ENCODE assay signal across 26 mouse cellular contexts in genomic region chr11:64523993-64524570, GRCm38 (mm10).
"Had no signal": no experiment of that assay in that cellular context is flagged by ENCODE, and none has a peak within 500 bp of the region (broad histone marks: within the 10 kb centered on the region; RNA-seq: fewer than 3 reads in every experiment).

No protein-coding gene starts in this region.

- H3K36me3 ChIP-seq: embryonic facial prominence, embryonic 10.5 days; embryonic facial prominence, embryonic 12.5 days; embryonic facial prominence, embryonic 13.5 days; embryonic facial prominence, embryonic 15.5 days; forebrain, embryonic 10.5 days; forebrain, embryonic 12.5 days; forebrain, embryonic 15.5 days had no signal

- H3K9me3 ChIP-seq: embryonic facial prominence, embryonic 10.5 days; embryonic facial prominence, embryonic 12.5 days; embryonic facial prominence, embryonic 13.5 days; embryonic facial prominence, embryonic 15.5 days; forebrain, embryonic 10.5 days; forebrain, embryonic 12.5 days; forebrain, embryonic 13.5 days; forebrain, embryonic 15.5 days had no signal

- H3K4me2 ChIP-seq: embryonic facial prominence, embryonic 12.5 days; embryonic facial prominence, embryonic 13.5 days; embryonic facial prominence, embryonic 15.5 days; forebrain, embryonic 12.5 days; forebrain, embryonic 13.5 days; forebrain, embryonic 15.5 days had no signal

- ATAC-seq: forebrain, embryonic 13.5 days; forebrain, embryonic 14.5 days; forebrain, embryonic 15.5 days; forebrain, embryonic 16.5 days; forebrain, postnatal 0 days had no signal

- H3K4me1 ChIP-seq: embryonic facial prominence, embryonic 12.5 days; embryonic facial prominence, embryonic 13.5 days; embryonic facial prominence, embryonic 15.5 days; forebrain, embryonic 13.5 days had no signal

- H3K27ac ChIP-seq: embryonic facial prominence, embryonic 10.5 days; embryonic facial prominence, embryonic 12.5 days; embryonic facial prominence, embryonic 13.5 days; embryonic facial prominence, embryonic 15.5 days; forebrain, embryonic 10.5 days; forebrain, embryonic 12.5 days; forebrain, embryonic 13.5 days; forebrain, embryonic 15.5 days; gastrocnemius, adult 2 months; heart, adult 2 months had no signal

- H3K4me3 ChIP-seq: embryonic facial prominence, embryonic 10.5 days; embryonic facial prominence, embryonic 12.5 days; embryonic facial prominence, embryonic 13.5 days; embryonic facial prominence, embryonic 15.5 days; erythroblast, embryonic 14.5 days; forebrain, embryonic 10.5 days; forebrain, embryonic 12.5 days; forebrain, embryonic 13.5 days; forebrain, embryonic 15.5 days; gastrocnemius, adult 2 months; heart, adult 2 months had no signal

- DNase-seq: cerebellum, adult 9-10 months; cerebellum, adult 9-11 months; cerebellum, postnatal 10 days; cerebellum, postnatal 14 days; cerebellum, postnatal 25 days; cerebellum, postnatal 36 days; embryo, embryonic 11 days; forebrain, postnatal 0 days; gastrocnemius, adult 2 months; gastrocnemius, postnatal 10 days; gastrocnemius, postnatal 14 days; gastrocnemius, postnatal 25 days; gastrocnemius, postnatal 36 days; heart, adult 18-20 months; heart, adult 2 months had no signal

- H3K9ac ChIP-seq: embryonic facial prominence, embryonic 12.5 days; embryonic facial prominence, embryonic 13.5 days; embryonic facial prominence, embryonic 15.5 days; forebrain, embryonic 12.5 days; forebrain, embryonic 13.5 days; forebrain, embryonic 15.5 days; forebrain, postnatal 0 days had no signal
